In genomic region chr10:12820978-12821735, GRCm38 (mm10) we compare ENCODE assay signal across 10 mouse cellular contexts. TPM values are rescaled to one million over a fixed set of nuclear protein-coding genes. Genes with fewer than 3 reads are reported as not detected.
DNase-seq lines count a peak whose midpoint lies in the region; ATAC-seq and TF ChIP-seq lines count a peak whose summit lies in the region.
"Had no signal": no experiment of that assay in that cellular context is flagged by ENCODE, and none has a peak within 500 bp of the region (broad histone marks: within the 10 kb centered on the region; RNA-seq: fewer than 3 reads in every experiment).

No protein-coding gene starts in this region.

- H3K9ac ChIP-seq in hindbrain, postnatal 0 days (replicated peaks; ENCODE audit: low read length): no peak overlapping the region

- no peak overlapping the region for H3K27ac ChIP-seq in hindbrain, postnatal 0 days
- H3K27ac ChIP-seq: layer of hippocampus, adult 2 months had no signal

- H3K36me3 ChIP-seq in hindbrain, postnatal 0 days (ENCODE audit: insufficient read depth, low read length): no peaks in the 10 kb centered on the region

- no peak for ATAC-seq in hindbrain, postnatal 0 days

- no peaks in the 10 kb centered on the region for H3K9me3 ChIP-seq in hindbrain, postnatal 0 days (ENCODE audit: low read length)

- DNase-seq in adrenal gland, adult 2 months: peak; percentile 76
- DNase-seq in adrenal gland, postnatal 25 days: no peak
- peak; percentile 43 for DNase-seq in urinary bladder, postnatal 14 days (ENCODE audit: low spot score)
- no peak for DNase-seq in urinary bladder, postnatal 4 days (ENCODE audit: low spot score in 2 of 2)
- DNase-seq in left cerebral cortex, adult 18-20 months (ENCODE audit: low spot score in 2 of 2): peak; percentile 67 to 73
- DNase-seq in telencephalon, adult 2 months (ENCODE audit: low read depth, low spot score): peak; percentile 75
- DNase-seq in kidney, postnatal 36 days: no peak
- DNase-seq in hindbrain, postnatal 0 days (ENCODE audit: low spot score): no peak
- DNase-seq: retina, postnatal 1 day had no signal

- 88% methylated on average over 13 of the region's 13 CpGs for WGBS in hindbrain, postnatal 0 days

- H3K4me2 ChIP-seq in hindbrain, postnatal 0 days (ENCODE audit: low read depth, low read length): no peak overlapping the region

- H3K4me3 ChIP-seq in hindbrain, postnatal 0 days (ENCODE audit: low read length): no peak overlapping the region
- H3K4me3 ChIP-seq: layer of hippocampus, adult 2 months had no signal

- H3K4me1 ChIP-seq in hindbrain, postnatal 0 days (ENCODE audit: insufficient read depth, low read length): peaks cover 9% of the 10 kb centered on the region; the same call in 1 of the 2 replicates

- TF ChIP-seq CTCF in hindbrain, postnatal 0 days (IDR thresholded peaks at IDR 0.05; ENCODE audit: low read depth): no peak

- no peaks in the 10 kb centered on the region for H3K27me3 ChIP-seq in hindbrain, postnatal 0 days (ENCODE audit: insufficient read depth, low read length)

RNA-seq across cellular contexts. Expression of gene Utrn, which starts 48.0 kb away (rescaled TPM):
- 10 to 100 TPM; 70.3 to 81.8 TPM for total RNA-seq in adrenal gland, adult 2 months (2021)
- polyA plus RNA-seq in adrenal gland, adult 2 months (2012; rRNA removed): 21.7 and 25.4 TPM in 2 replicates
- total RNA-seq in adrenal gland, postnatal 25 days (2021): 91.5 and 114 TPM in 2 replicates
- 10 to 100 TPM; 61.6 to 69.4 TPM for total RNA-seq in left cerebral cortex, adult 18-20 months (2021)
- total RNA-seq in hindbrain, postnatal 0 days (2014; rRNA removed): 24.6 and 25.8 TPM in 2 replicates
- 25.0 and 27.3 TPM in 2 replicates for polyA plus RNA-seq in hindbrain, postnatal 0 days (2015; fragmentation: Nextera tagmentation; extraction: Ambion mirVana)

Comparison
In these comparisons a context has a peak if more than half of its experiments do, and no peak if none do; other contexts are left out.
1. DNase-seq: peak in adrenal gland, adult 2 months (single experiment), urinary bladder, postnatal 14 days (single experiment), left cerebral cortex, adult 18-20 months (2 of 2) and telencephalon, adult 2 months (single experiment); none in adrenal gland, postnatal 25 days (single experiment), urinary bladder, postnatal 4 days (0 of 2), kidney, postnatal 36 days (0 of 2) and hindbrain, postnatal 0 days (single experiment).